Mouse (Mus musculus) cerebellum, adult 2 months (tissue): ENCODE results near the gene Onecut1.

Source experiments
- CTCF ChIP-seq: fragments of 200-500 bp; IDR thresholded peaks from 2 replicates; pipeline ENCODE4 v1.5.1; 2011; ENCODE audit warnings: low read depth, mild to moderate bottlenecking, control low read depth, low read length, moderate library complexity, borderline replicate concordance; ENCODE audit not compliant: insufficient read depth
- POLR2A ChIP-seq: fragments of 200-500 bp; IDR thresholded peaks from 2 replicates; pipeline ENCODE4 v1.6.1; 2011; ENCODE audit warnings: low read length, control low read depth, borderline replicate concordance; ENCODE audit not compliant: insufficient read depth

- TF ChIP-seq CTCF (peak; percentile 64; the same call in 1 of the 2 replicates), POLR2A (no peak)
Observed at GRCm38 (mm10) chr9:74904866-74905508, 43.3 kb downstream of the Onecut1 start.
